In genomic region chr10:18917120-18917616, GRCm38 (mm10) we compare ENCODE assay signal across 9 mouse cellular contexts.
A peak's percentile ranks its signal among the peaks of the same experiment; 100 is the strongest.
DNase-seq lines count a peak whose midpoint lies in the region; ATAC-seq and TF ChIP-seq lines count a peak whose summit lies in the region.
"Had no signal": no experiment of that assay in that cellular context is flagged by ENCODE, and none has a peak within 500 bp of the region (broad histone marks: within the 10 kb centered on the region; RNA-seq: fewer than 3 reads in every experiment).

No protein-coding gene starts in this region.

- no peaks in the 10 kb centered on the region for H3K36me3 ChIP-seq in forebrain, embryonic 16.5 days (ENCODE audit: control insufficient read depth, insufficient read depth)
- H3K36me3 ChIP-seq: limb, embryonic 12.5 days had no signal

- WGBS in forebrain, embryonic 16.5 days: 75% methylated on average over 6 of the region's 6 CpGs

- H3K9me3 ChIP-seq in forebrain, embryonic 16.5 days (ENCODE audit: control insufficient read depth, low read length): no peaks in the 10 kb centered on the region
- H3K9me3 ChIP-seq: limb, embryonic 12.5 days had no signal

- no peaks in the 10 kb centered on the region for H3K27me3 ChIP-seq in forebrain, embryonic 16.5 days (replicated peaks; ENCODE audit: control insufficient read depth, insufficient read depth, low read length)
- H3K27me3 ChIP-seq: limb, embryonic 12.5 days had no signal

- H3K9ac ChIP-seq in forebrain, embryonic 16.5 days (replicated peaks; ENCODE audit: low read depth, low read length): no peak overlapping the region
- H3K9ac ChIP-seq: limb, embryonic 12.5 days had no signal

- no peak overlapping the region for H3K4me3 ChIP-seq in gastrocnemius, adult 2 months
- H3K4me3 ChIP-seq in forebrain, embryonic 16.5 days (replicated peaks; ENCODE audit: low read length): no peak overlapping the region
- H3K4me3 ChIP-seq: limb, embryonic 12.5 days had no signal

- ATAC-seq in forebrain, embryonic 16.5 days: peak; percentile 84
- ATAC-seq in megakaryocyte progenitor cell, adult 5-6 weeks (replicated peaks; ENCODE audit: poor library complexity): peak; percentile 92

- DNase-seq in gastrocnemius, adult 2 months: no peak
- no peak for DNase-seq in gastrocnemius, adult 8-10 months (ENCODE audit: low spot score in 2 of 2)
- DNase-seq in right cerebral cortex, adult 2 months (ENCODE audit: low spot score in 2 of 2): peak; percentile 10 to 25
- no peak for DNase-seq in right cerebral cortex, postnatal 14 days
- peak; percentile 89 for DNase-seq in thymus, postnatal 0 days (ENCODE audit: low spot score)
- DNase-seq in layer of hippocampus, postnatal 36 days: no peak

- H3K27ac ChIP-seq in gastrocnemius, adult 2 months: no peak overlapping the region
- H3K27ac ChIP-seq in forebrain, embryonic 16.5 days (ENCODE audit: low read length): no peak overlapping the region
- H3K27ac ChIP-seq: limb, embryonic 12.5 days had no signal

- no peaks in the 10 kb centered on the region for H3K4me1 ChIP-seq in forebrain, embryonic 16.5 days (replicated peaks; ENCODE audit: control insufficient read depth, insufficient read depth, low read length)
- H3K4me1 ChIP-seq: limb, embryonic 12.5 days had no signal

- no peak overlapping the region for H3K4me2 ChIP-seq in forebrain, embryonic 16.5 days (ENCODE audit: low read length)
- H3K4me2 ChIP-seq: limb, embryonic 12.5 days had no signal

- intact Hi-C loops in gastrocnemius, adult 2 months (cut with DNase I): loop anchor here (2.0 kb wide), 2 partner anchors 270 to 602 kb away; no protein-coding TSS in a partner anchor

- TF ChIP-seq CTCF in gastrocnemius, adult 2 months (IDR thresholded peaks at IDR 0.05): peak; percentile 63

Comparison
In these comparisons a context has a peak if more than half of its experiments do, and no peak if none do; other contexts are left out.
1. DNase-seq: peak in right cerebral cortex, adult 2 months (2 of 2) and thymus, postnatal 0 days (single experiment); none in gastrocnemius, adult 2 months (single experiment), gastrocnemius, adult 8-10 months (0 of 2), right cerebral cortex, postnatal 14 days (single experiment) and layer of hippocampus, postnatal 36 days (0 of 2).